Mouse (Mus musculus) olfactory bulb, adult 2 months (tissue): Measurements from ENCODE around the gene Phc2. TPM values are rescaled to one million over a fixed set of nuclear protein-coding genes. Genes with fewer than 3 reads are reported as not detected.
"Not testable (repeated sequence)": the region's sequence is repeated elsewhere in the genome, so short reads cannot be mapped to it uniquely, and the experiment has no call there.

Experiments used
- H3K27ac ChIP-seq: fragments of 200-500 bp; 2 replicates; pipeline ENCODE4 v1.5.1; 2012; ENCODE audit warnings: low read depth, low read length; ENCODE audit not compliant: insufficient read depth
- H3K4me1 ChIP-seq: fragments of 200-500 bp; 2 replicates; pipeline ENCODE4 v1.6.1; 2012; ENCODE audit warnings: low read length; ENCODE audit not compliant: control insufficient read depth, insufficient read depth
- H3K4me3 ChIP-seq: fragments of 200-500 bp; 2 replicates; pipeline ENCODE4 v1.5.1; 2012; ENCODE audit warnings: mild to moderate bottlenecking, low read depth, low read length, moderate library complexity; ENCODE audit not compliant: insufficient read depth
- CTCF ChIP-seq: fragments of 200-500 bp; IDR thresholded peaks from 2 replicates; pipeline ENCODE4 v1.5.1; 2012; ENCODE audit warnings: low read depth, mild to moderate bottlenecking, low read length, moderate library complexity; ENCODE audit not compliant: insufficient read depth
- POLR2A ChIP-seq: fragments of 200-500 bp; IDR thresholded peaks from 2 replicates; pipeline ENCODE4 v1.6.1; 2012; ENCODE audit warnings: mild to moderate bottlenecking, low read depth, low read length, moderate library complexity; ENCODE audit not compliant: insufficient read depth
- WGBS: fragments of 180-500 bp; shearing (Covaris S2); methylation state at CpG from one replicate; pipeline ENCODE4 v1.1.7; 2018; 5-methylcytosine and 5-hydroxymethylcytosine counted together
- polyA plus RNA-seq: library from polyadenylated mRNA; stranded (reverse); fragments of >200 nt; gene quantifications from 2 replicates; pipeline ENCODE4 v1.2.4, GENCODE M21; 2012; ENCODE audit warnings: low replicate concordance; ENCODE audit not compliant: missing spikeins, insufficient read depth, insufficient read length

Phc2 gene
- polyA plus RNA-seq, 1 experiment = not detected

DNA sequence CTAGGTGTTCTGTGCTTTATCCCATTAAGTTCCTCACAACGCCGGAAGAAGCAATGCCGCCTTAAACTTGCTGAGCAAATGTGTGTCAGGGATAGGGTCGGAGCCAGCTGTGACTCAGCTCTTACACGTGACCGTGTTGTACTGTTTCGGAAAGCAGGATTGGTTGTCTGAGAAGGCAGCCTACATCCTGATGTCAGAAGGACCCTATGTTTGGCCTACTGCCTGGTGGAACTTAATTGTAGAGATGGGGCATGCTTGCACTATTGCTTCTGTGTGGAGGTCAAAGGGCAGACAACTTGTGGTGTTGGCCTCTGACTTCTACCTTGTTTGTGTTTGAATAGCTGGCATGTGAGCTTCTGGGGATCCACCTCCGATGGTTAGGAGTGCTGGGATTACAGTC, 5.7 kb downstream of the Phc2 start:
- TF ChIP-seq POLR2A = no peak
- no peak for TF ChIP-seq CTCF
- WGBS = 49% methylated on average over 8 of the region's 8 CpGs

DNA sequence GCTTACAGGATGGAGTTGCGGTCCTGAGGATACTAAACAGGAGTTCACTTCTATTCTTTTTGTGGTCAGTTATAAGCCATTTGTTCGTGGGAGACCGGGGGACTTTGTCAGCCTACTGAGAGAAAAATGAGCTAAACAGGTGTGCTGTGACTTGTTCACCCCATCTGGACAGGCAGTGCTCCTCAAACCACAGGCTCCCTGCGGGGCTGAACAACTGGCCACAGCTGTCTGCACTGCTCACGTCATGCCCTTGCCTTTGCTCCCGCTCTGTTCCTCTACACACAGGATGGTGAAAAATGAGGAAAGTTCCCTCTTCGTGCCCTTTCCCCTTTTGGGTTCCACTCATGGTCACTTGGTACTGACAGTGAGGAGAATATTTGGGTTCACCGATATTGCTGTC, 6.6 kb downstream of the Phc2 start:
- Histone ChIP-seq H3K27ac (no peak overlapping the region), H3K4me3 (no peak overlapping the region), H3K4me1 (peaks cover 39% of the 10 kb centered on the region)
- WGBS = 91% methylated on average over 8 of the region's 8 CpGs
- TF ChIP-seq POLR2A (no peak), CTCF (no peak)

More for the DNA sequence above, 5.7 kb downstream of the Phc2 start:
- peaks cover 37% of the 10 kb centered on the region for H3K4me1 ChIP-seq
- H3K27ac ChIP-seq = no peak overlapping the region
- no peak overlapping the region for H3K4me3 ChIP-seq

DNA sequence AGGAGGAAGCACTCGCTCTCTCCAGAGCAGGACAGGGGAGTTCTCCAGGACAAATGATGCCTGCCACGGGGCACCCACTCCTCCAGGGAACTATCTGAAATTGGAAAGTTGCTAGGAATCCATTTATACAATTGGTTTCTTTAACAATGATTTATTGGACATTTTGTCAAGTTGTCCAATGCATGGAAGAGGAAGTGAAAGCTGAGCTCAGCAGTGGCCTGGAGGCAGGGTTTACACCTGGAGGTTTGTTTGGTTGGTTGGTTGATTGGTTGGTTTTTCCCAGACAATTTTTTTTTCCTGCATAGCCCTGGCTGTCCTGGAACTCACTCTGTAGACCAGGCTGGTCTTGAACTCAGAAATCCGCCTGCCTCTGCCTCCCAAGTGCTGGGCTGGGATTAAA, 9.5 kb downstream of the Phc2 start:
- 0 out of 2 replicates have a peak overlapping the region, but pooled peaks have one; percentile 65 for H3K27ac ChIP-seq
- 82% methylated on average over 3 of the region's 3 CpGs for WGBS

DNA sequence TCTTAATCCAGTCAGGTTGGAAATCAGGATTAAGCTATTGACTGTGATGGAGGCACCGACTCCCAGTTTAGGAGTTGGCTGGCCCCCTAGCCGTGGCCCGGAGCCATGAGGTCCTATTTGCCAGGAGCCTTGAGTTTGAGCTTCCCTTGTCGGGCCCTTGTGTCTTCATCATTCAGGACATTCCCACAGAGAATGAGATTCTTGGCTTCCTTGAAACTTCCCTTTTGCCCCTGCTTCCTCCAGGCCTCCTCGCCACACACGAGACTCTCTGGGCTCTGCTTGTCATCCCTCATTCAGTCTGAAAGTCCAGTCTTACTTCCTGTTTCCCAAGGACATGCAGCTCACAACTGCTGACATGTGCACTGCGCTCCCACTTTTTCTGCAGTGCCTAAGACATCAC, 11.9 kb downstream of the Phc2 start:
- not testable (repeated sequence) for H3K4me3 ChIP-seq
- WGBS = 62% methylated on average over 7 of the region's 7 CpGs

More for the DNA sequence above, 9.5 kb downstream of the Phc2 start:
- no peak for TF ChIP-seq CTCF
- no peak for TF ChIP-seq POLR2A
- Histone ChIP-seq H3K4me1 (peaks cover 30% of the 10 kb centered on the region), H3K4me3 (no peak overlapping the region)

DNA sequence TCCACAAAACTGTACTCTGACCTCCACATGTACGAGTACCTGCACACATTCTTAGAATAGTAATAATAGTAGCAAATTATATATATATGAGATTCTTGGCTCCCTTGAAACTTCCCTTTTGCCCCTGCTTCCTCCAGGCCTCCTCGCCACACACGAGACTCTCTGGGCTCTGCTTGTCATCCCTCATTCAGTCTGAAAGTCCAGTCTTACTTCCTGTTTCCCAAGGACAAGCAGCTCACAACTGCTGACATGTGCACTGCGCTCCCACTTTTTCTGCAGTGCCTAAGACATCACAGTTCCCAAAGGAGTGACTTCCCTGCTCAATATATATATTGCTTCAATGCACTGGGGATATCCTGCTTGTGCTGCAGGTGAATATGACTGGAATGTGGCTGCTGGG, 12.7 kb downstream of the Phc2 start:
- 87% methylated on average over 4 of the region's 4 CpGs for WGBS
- H3K4me1 ChIP-seq = peaks cover 35% of the 10 kb centered on the region
- H3K27ac ChIP-seq, H3K4me3 ChIP-seq: not testable (repeated sequence)

More for the DNA sequence above, 11.9 kb downstream of the Phc2 start:
- peaks cover 32% of the 10 kb centered on the region for H3K4me1 ChIP-seq
- H3K27ac ChIP-seq = not testable (repeated sequence)

DNA sequence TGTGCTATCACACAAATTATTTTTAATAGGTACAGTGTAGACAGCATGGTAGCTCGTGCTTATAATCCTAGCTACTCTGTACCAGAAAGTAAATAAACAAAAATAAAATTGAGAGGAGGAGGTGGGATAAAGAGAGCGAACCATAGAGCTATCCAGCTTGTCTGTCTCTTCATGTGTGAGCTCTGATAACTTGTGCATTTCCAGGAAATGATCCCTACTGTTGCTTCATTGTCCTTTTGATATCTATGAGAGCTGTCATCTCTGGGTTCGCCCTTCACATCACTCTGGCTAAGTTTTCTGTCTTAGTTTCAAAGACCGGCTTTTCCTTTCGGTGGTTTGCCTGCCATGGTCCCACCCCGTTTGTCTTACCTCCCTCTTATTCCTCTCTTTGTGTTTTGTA, 14.7 kb downstream of the Phc2 start:
- TF ChIP-seq CTCF (no peak), POLR2A (no peak)
- Histone ChIP-seq H3K4me3 (no peak overlapping the region), H3K27ac (no peak overlapping the region), H3K4me1 (peaks cover 28% of the 10 kb centered on the region)
- 75% methylated on average over 6 of the region's 6 CpGs for WGBS

DNA sequence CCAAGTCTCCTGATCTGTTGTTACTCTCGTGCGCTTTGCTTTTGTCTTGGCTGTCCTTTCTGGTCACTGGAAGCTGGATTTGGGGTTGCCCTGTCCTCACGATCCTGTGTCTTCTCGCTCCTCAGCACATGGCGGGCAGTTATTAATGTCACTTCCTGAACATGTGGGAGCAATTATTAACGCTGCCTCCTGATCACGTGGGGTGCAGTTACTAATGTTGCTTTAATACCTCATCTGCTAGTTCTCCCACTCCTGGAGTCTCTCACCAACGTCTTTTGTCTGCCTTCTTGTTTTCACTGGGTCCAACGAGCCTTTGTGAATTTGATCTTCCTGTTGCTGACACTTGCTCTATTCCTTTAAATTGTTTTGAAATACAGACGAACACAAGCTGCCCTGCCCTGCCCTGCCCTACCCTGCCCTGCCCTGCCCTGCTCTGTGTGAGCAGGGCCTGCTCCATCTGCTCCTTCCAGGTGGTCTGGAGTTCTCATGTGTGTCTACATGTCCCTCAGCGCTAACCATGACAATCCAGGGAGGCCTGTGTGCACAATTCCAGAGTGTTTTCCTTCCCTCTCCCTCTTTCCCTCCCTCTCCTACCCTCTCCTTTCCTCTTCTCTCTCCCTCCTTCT, 16.2 kb downstream of the Phc2 start:
- peaks cover 24% of the 10 kb centered on the region for H3K4me1 ChIP-seq
- 28% methylated on average over 11 of the region's 11 CpGs for WGBS
- peak overlapping the region; percentile 81 for H3K27ac ChIP-seq
- no peak overlapping the region for H3K4me3 ChIP-seq
- TF ChIP-seq POLR2A (no peak), CTCF (no peak)

DNA sequence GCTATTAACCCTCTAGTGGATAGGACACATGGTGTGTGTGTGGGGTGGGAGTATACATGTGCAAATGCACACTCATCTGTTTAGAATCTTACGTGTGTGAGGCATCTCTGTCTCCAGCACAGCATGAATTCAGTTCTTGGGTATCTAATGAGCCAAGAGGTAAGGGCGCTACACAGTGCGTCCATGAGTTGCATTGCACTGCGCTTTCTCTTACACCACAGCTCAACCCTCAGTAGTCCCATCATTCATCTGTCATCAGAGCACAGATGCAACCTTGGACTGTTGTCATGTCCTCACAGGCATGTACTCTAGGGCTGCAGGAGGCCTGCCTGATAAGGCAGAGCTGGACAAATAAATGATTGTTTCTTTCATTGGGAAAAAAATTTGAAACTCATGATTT, 18.0 kb downstream of the Phc2 start:
- Histone ChIP-seq H3K4me3 (no peak overlapping the region), H3K4me1 (peaks cover 21% of the 10 kb centered on the region), H3K27ac (no peak overlapping the region)
- TF ChIP-seq POLR2A = no peak
- TF ChIP-seq CTCF = no peak
- WGBS = 90% methylated on average over 4 of the region's 4 CpGs

DNA sequence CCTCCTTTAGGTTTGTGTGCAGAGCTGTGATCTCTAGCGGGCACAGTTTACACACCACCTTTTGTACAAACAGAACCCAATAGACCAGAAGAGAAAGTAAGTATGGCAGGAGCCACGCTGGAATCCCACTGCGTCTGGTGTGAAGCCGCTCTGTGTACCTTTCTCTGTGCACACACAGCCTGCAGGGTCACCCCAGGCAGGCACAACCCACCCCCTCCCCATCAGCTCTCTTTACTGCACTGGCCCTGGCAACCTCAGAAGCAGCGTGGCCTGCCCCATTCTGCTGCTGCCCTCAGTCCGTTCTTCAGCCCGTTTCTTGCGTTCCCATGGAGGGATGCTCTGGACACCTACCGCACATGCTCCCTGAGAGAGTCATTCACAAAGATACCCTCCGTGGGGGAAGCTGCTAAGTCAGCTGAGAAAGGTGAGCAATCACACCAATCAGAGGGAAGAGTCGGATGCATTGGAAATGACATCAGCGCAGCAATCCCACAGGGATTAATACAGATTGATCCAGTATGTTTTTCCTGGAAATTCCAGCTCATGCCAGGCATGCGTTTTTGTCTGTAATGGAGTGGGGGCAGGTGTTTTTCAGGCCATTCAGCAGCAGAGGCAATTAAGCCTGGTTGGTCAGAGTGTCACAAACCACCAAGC, 24.2 kb downstream of the Phc2 start:
- WGBS = 58% methylated on average over 13 of the region's 13 CpGs
- Histone ChIP-seq H3K27ac (no peak overlapping the region), H3K4me1 (peaks cover 41% of the 10 kb centered on the region), H3K4me3 (no peak overlapping the region)
- TF ChIP-seq CTCF (no peak), POLR2A (no peak)

DNA sequence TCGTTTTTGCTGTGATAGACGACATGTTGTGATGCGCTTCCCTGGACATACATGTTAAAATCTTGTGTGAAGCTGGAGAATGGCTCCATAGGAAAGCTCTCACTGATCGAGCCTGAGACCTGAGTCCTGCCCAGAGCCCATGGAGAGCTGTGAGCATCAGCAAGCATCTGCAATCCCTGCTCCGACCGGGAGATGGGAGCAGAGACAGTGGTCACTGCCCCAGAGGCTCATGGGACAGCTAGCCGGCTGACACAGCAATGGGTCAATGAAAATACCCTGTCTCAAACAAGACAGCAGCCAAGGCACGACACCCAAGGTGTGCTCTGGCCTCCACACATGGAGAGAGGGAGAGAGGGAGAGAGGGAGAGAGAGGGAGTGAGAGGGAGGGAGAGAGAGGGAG, 26.6 kb downstream of the Phc2 start:
- TF ChIP-seq CTCF (peak; percentile 23; the same call in 1 of the 2 replicates), POLR2A (no peak)
- WGBS = 63% methylated on average over 8 of the region's 8 CpGs
- Histone ChIP-seq H3K27ac (peak overlapping the region; percentile 18; the same call in 1 of the 2 replicates), H3K4me1 (peaks cover 48% of the 10 kb centered on the region), H3K4me3 (no peak overlapping the region)
